Comparison of ENCODE assay signal across 16 mouse cellular contexts in genomic region chr9:13583952-13584351, GRCm38 (mm10).
DNase-seq lines count a peak whose midpoint lies in the region; ATAC-seq and TF ChIP-seq lines count a peak whose summit lies in the region.
"Had no signal": no experiment of that assay in that cellular context is flagged by ENCODE, and none has a peak within 500 bp of the region (broad histone marks: within the 10 kb centered on the region; RNA-seq: fewer than 3 reads in every experiment).

No protein-coding gene starts in this region.

- H3K4me1 ChIP-seq in heart, adult 2 months (ENCODE audit: control insufficient read depth, insufficient read depth, low read length), result peaks cover 21% of the 10 kb centered on the region
- peaks cover 13% of the 10 kb centered on the region; the same call in 1 of the 2 replicates for H3K4me1 ChIP-seq in kidney, postnatal 0 days (replicated peaks; ENCODE audit: insufficient read depth, low read length)
- peaks cover 17% of the 10 kb centered on the region for H3K4me1 ChIP-seq in brown adipose tissue, adult 24 weeks (ENCODE audit: control insufficient read depth, insufficient read depth, insufficient read length, low read length)
- H3K4me1 ChIP-seq: liver, embryonic 15.5 days had no signal

- no peaks in the 10 kb centered on the region for H3K9me3 ChIP-seq in kidney, postnatal 0 days (replicated peaks; ENCODE audit: low read length)
- H3K9me3 ChIP-seq: liver, embryonic 15.5 days had no signal

- no peaks in the 10 kb centered on the region; the same call in 1 of the 2 replicates for H3K79me2 ChIP-seq in heart, adult 2 months (replicated peaks; ENCODE audit: control insufficient read depth, insufficient read depth, low read length)

- H3K27me3 ChIP-seq in heart, adult 2 months (ENCODE audit: control insufficient read depth, insufficient read depth, low read length), result no peaks in the 10 kb centered on the region
- no peaks in the 10 kb centered on the region for H3K27me3 ChIP-seq in kidney, postnatal 0 days (ENCODE audit: insufficient read depth, low read length)
- H3K27me3 ChIP-seq: liver, embryonic 15.5 days had no signal

- no peak overlapping the region for H3K4me2 ChIP-seq in kidney, postnatal 0 days (ENCODE audit: low read length)
- H3K4me2 ChIP-seq: liver, embryonic 15.5 days had no signal

- intact Hi-C loops in heart, adult 2 months (cut with DNase I), result no loop called here

- WGBS in heart, adult 2 months, result 30% methylated on average over 5 of the region's 5 CpGs
- WGBS in kidney, postnatal 0 days, result 33% methylated on average over 5 of the region's 5 CpGs

- DNase-seq in heart, adult 2 months, result peak in 1 of 2 experiments; percentile 19
- no peak for DNase-seq in heart, postnatal 4 days
- DNase-seq in kidney, postnatal 0 days (ENCODE audit: low spot score), result no peak
- DNase-seq in kidney, postnatal 14 days, result no peak
- DNase-seq in CD4-positive, CD25-positive, alpha-beta regulatory T cell, adult 2 months (ENCODE audit: low read depth, low spot score), result peak; percentile 19
- no peak for DNase-seq in cerebellum, adult 8-10 months
- no peak for DNase-seq in left cerebral cortex, adult 18-20 months (ENCODE audit: low spot score in 2 of 2)
- DNase-seq: adrenal gland, adult 2 months; cerebellum, adult 9-10 months; kidney, postnatal 4 days; layer of hippocampus, postnatal 36 days; left cerebral cortex, postnatal 4 days had no signal

- no peak for TF ChIP-seq CTCF in heart, adult 2 months (IDR thresholded peaks at IDR 0.05)
- TF ChIP-seq CTCF in kidney, postnatal 0 days (IDR thresholded peaks at IDR 0.05; ENCODE audit: low read depth), result no peak

- H3K27ac ChIP-seq in heart, adult 2 months, result peak overlapping the region; percentile 39
- peak overlapping the region; percentile 31 for H3K27ac ChIP-seq in kidney, postnatal 0 days
- peak overlapping the region; percentile 34; the same call in 1 of the 2 replicates for H3K27ac ChIP-seq in brown adipose tissue, adult 24 weeks (replicated peaks; ENCODE audit: low read depth, low read length)
- H3K27ac ChIP-seq: liver, embryonic 15.5 days had no signal

- peaks cover 33% of the 10 kb centered on the region for H3K36me3 ChIP-seq in heart, adult 2 months (ENCODE audit: control insufficient read depth, insufficient read depth, low read length)
- no peaks in the 10 kb centered on the region for H3K36me3 ChIP-seq in kidney, postnatal 0 days (ENCODE audit: insufficient read depth, low read length)
- H3K36me3 ChIP-seq: liver, embryonic 15.5 days had no signal

- H3K4me3 ChIP-seq in heart, adult 2 months, result no peak overlapping the region
- H3K4me3 ChIP-seq in kidney, postnatal 0 days (replicated peaks; ENCODE audit: low read depth, low read length), result no peak overlapping the region
- H3K4me3 ChIP-seq in brown adipose tissue, adult 24 weeks (ENCODE audit: insufficient read depth, low read depth, low read length), result no peak overlapping the region
- H3K4me3 ChIP-seq: erythroblast, embryonic 14.5 days; liver, embryonic 15.5 days had no signal

- no peak for ATAC-seq in kidney, postnatal 0 days (replicated peaks; ENCODE audit: low FRiP score, low read depth)
- ATAC-seq: intestine, embryonic 16.5 days had no signal

- TF ChIP-seq EP300 in heart, adult 2 months (IDR thresholded peaks at IDR 0.05; ENCODE audit: insufficient read depth, low read depth, low read length), result no peak

- TF ChIP-seq POLR2A in heart, adult 2 months (IDR thresholded peaks at IDR 0.05; ENCODE audit: insufficient read depth, low read depth, low read length), result no peak

- no peak overlapping the region for H3K9ac ChIP-seq in heart, adult 2 months (ENCODE audit: low read depth, low read length)
- H3K9ac ChIP-seq in kidney, postnatal 0 days (ENCODE audit: low read depth, low read length), result no peak overlapping the region
- H3K9ac ChIP-seq: liver, embryonic 15.5 days had no signal
